22 mouse cellular contexts compared by ENCODE assay signal in the genomic region with DNA sequence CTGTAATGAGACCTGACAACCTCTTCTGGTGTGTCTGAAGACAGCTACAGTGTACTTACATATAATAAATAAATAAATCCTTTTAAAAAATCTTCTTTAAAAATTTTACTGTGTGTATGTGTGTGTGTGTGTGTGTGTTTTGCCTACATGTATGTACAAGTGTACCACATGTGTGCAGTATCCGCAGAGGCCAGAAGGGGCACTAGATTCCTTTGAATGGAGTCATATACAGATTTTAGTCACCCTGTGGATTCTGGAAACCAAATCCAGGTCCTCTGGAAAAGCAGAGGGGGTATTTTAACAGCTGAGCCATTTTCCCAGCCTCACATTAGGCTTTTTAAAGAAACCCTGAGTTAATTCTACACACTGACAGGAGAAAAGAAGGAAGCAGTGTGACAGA. TPM values are rescaled to one million over a fixed set of nuclear protein-coding genes. Genes with fewer than 3 reads are reported as not detected.
DNase-seq lines count a peak whose midpoint lies in the region; ATAC-seq and TF ChIP-seq lines count a peak whose summit lies in the region.
"Had no signal": no experiment of that assay in that cellular context is flagged by ENCODE, and none has a peak within 500 bp of the region (broad histone marks: within the 10 kb centered on the region; RNA-seq: fewer than 3 reads in every experiment).

No protein-coding gene starts in this region.

- ATAC-seq in CD4-positive, CD25-positive, alpha-beta regulatory T cell, adult 4 months, result no peak
- ATAC-seq in stomach, postnatal 0 days (ENCODE audit: low FRiP score, low TSS enrichment), result no peak
- ATAC-seq: forebrain, embryonic 15.5 days had no signal

- H3K9ac ChIP-seq in stomach, postnatal 0 days (ENCODE audit: low read length), result no peak overlapping the region
- H3K9ac ChIP-seq: embryonic facial prominence, embryonic 13.5 days; forebrain, embryonic 15.5 days; heart, embryonic 12.5 days; hindbrain, embryonic 12.5 days; limb, embryonic 12.5 days; liver, embryonic 15.5 days; neural tube, embryonic 12.5 days; stomach, embryonic 15.5 days had no signal

- no peak overlapping the region for H3K4me3 ChIP-seq in layer of hippocampus, adult 2 months
- no peak overlapping the region for H3K4me3 ChIP-seq in stomach, postnatal 0 days (ENCODE audit: low read depth, low read length)
- H3K4me3 ChIP-seq: embryonic facial prominence, embryonic 13.5 days; forebrain, embryonic 15.5 days; heart, embryonic 12.5 days; hindbrain, embryonic 12.5 days; limb, embryonic 12.5 days; liver, embryonic 15.5 days; neural tube, embryonic 12.5 days; stomach, embryonic 15.5 days had no signal

- H3K4me1 ChIP-seq in stomach, postnatal 0 days (replicated peaks; ENCODE audit: control insufficient read depth, insufficient read depth), result no peaks in the 10 kb centered on the region
- H3K4me1 ChIP-seq: embryonic facial prominence, embryonic 13.5 days; forebrain, embryonic 15.5 days; heart, embryonic 12.5 days; hindbrain, embryonic 12.5 days; neural tube, embryonic 12.5 days; stomach, embryonic 15.5 days had no signal

- no peak overlapping the region for H3K27ac ChIP-seq in layer of hippocampus, adult 2 months
- no peak overlapping the region for H3K27ac ChIP-seq in stomach, postnatal 0 days (replicated peaks)
- H3K27ac ChIP-seq: embryonic facial prominence, embryonic 13.5 days; forebrain, embryonic 15.5 days; hindbrain, embryonic 12.5 days; limb, embryonic 12.5 days; liver, embryonic 15.5 days; neural tube, embryonic 12.5 days; stomach, embryonic 15.5 days had no signal

- WGBS in stomach, postnatal 0 days, result 95% methylated on average over 1 of the region's 1 CpGs

- no peaks in the 10 kb centered on the region for H3K9me3 ChIP-seq in stomach, postnatal 0 days (ENCODE audit: control insufficient read depth, low read length)
- H3K9me3 ChIP-seq: embryonic facial prominence, embryonic 13.5 days; forebrain, embryonic 15.5 days; heart, embryonic 12.5 days; hindbrain, embryonic 12.5 days; limb, embryonic 12.5 days; liver, embryonic 15.5 days; neural tube, embryonic 12.5 days; stomach, embryonic 15.5 days had no signal

- no peak overlapping the region for H3K4me2 ChIP-seq in stomach, postnatal 0 days (replicated peaks; ENCODE audit: low read depth)
- H3K4me2 ChIP-seq: embryonic facial prominence, embryonic 13.5 days; forebrain, embryonic 15.5 days; heart, embryonic 12.5 days; hindbrain, embryonic 12.5 days; limb, embryonic 12.5 days; liver, embryonic 15.5 days; neural tube, embryonic 12.5 days; stomach, embryonic 15.5 days had no signal

- no peak for TF ChIP-seq EP300 in stomach, postnatal 0 days (optimal IDR thresholded peaks at IDR 0.05)

- H3K27me3 ChIP-seq in stomach, postnatal 0 days (ENCODE audit: control insufficient read depth, insufficient read depth, low read length), result no peaks in the 10 kb centered on the region
- H3K27me3 ChIP-seq: embryonic facial prominence, embryonic 13.5 days; forebrain, embryonic 15.5 days; heart, embryonic 12.5 days; hindbrain, embryonic 12.5 days; limb, embryonic 12.5 days; liver, embryonic 15.5 days; neural tube, embryonic 12.5 days; stomach, embryonic 15.5 days had no signal

- no peaks in the 10 kb centered on the region for H3K36me3 ChIP-seq in stomach, postnatal 0 days (ENCODE audit: control insufficient read depth, insufficient read depth, low read length)
- H3K36me3 ChIP-seq: embryonic facial prominence, embryonic 13.5 days; forebrain, embryonic 15.5 days; heart, embryonic 12.5 days; hindbrain, embryonic 12.5 days; limb, embryonic 12.5 days; liver, embryonic 15.5 days; neural tube, embryonic 12.5 days; stomach, embryonic 15.5 days had no signal

- DNase-seq in CD4-positive, CD25-positive, alpha-beta regulatory T cell, adult 2 months (ENCODE audit: low read depth, low spot score), result peak; percentile 15
- DNase-seq in layer of hippocampus, adult 2 months (ENCODE audit: low spot score in 2 of 2), result no peak
- no peak for DNase-seq in layer of hippocampus, adult 9-10 months (ENCODE audit: low spot score)
- DNase-seq in retina, postnatal 1 day, result peak; percentile 12
- no peak for DNase-seq in retina, embryonic 14.5 days (ENCODE audit: low spot score)
- no peak for DNase-seq in stomach, postnatal 0 days (ENCODE audit: low spot score)
- DNase-seq in layer of hippocampus, adult 8-10 months (ENCODE audit: low spot score in 2 of 2), result no peak
- DNase-seq: adrenal gland, adult 8-10 months; cerebellum, adult 8-10 months; gastrocnemius, postnatal 25 days; heart, postnatal 14 days; kidney, adult 8-10 months; kidney, postnatal 36 days had no signal

- peak; percentile 38 for TF ChIP-seq CTCF in layer of hippocampus, adult 2 months (conservative IDR thresholded peaks at IDR 0.05)
- TF ChIP-seq CTCF in stomach, postnatal 0 days (IDR thresholded peaks at IDR 0.05; ENCODE audit: low read depth), result peak; percentile 21; the same call in 1 of the 2 replicates

RNA-seq across cellular contexts. Expression of gene Wdr89, which starts 27.6 kb away (rescaled TPM):
- 10 to 100 TPM; 18.1 to 24.9 TPM for polyA plus RNA-seq in CD4-positive, CD25-positive, alpha-beta regulatory T cell, adult 4 months (2017; shearing (Covaris generic))
- 1 to 10 TPM; 3.2 to 3.6 TPM for total RNA-seq in layer of hippocampus, adult 2 months (2021)
- polyA plus RNA-seq in stomach, postnatal 0 days (2015; fragmentation: Nextera tagmentation; extraction: Ambion mirVana), result 5.9 and 6.1 TPM in 2 replicates
- 1 to 10 TPM; 3.3 to 4.0 (median 3.5) TPM for total RNA-seq in layer of hippocampus, adult 8-10 months (2022)

RNA-seq across cellular contexts. Expression of gene Ppp2r5e, which starts 45.7 kb away (rescaled TPM):
- polyA plus RNA-seq in CD4-positive, CD25-positive, alpha-beta regulatory T cell, adult 4 months (2017; shearing (Covaris generic)), result 1 to 10 TPM; 4.8 to 7.9 TPM
- 10 to 100 TPM; 79.1 to 80.1 TPM for total RNA-seq in layer of hippocampus, adult 2 months (2021)
- polyA plus RNA-seq in stomach, postnatal 0 days (2015; fragmentation: Nextera tagmentation; extraction: Ambion mirVana), result 8.3 and 8.9 TPM in 2 replicates
- 10 to 100 TPM; 71.9 to 77.1 (median 76.4) TPM for total RNA-seq in layer of hippocampus, adult 8-10 months (2022)

Comparison
In these comparisons a context has a peak if more than half of its experiments do, and no peak if none do; other contexts are left out.
1. DNase-seq: peak in CD4-positive, CD25-positive, alpha-beta regulatory T cell, adult 2 months (single experiment) and retina, postnatal 1 day (single experiment); none in layer of hippocampus, adult 2 months (0 of 2), layer of hippocampus, adult 9-10 months (single experiment), retina, embryonic 14.5 days (single experiment), stomach, postnatal 0 days (single experiment) and layer of hippocampus, adult 8-10 months (0 of 2).